Mouse (Mus musculus): ENCODE measurements around the gene Vstm2l. TPM values are rescaled to one million over a fixed set of nuclear protein-coding genes. Genes with fewer than 3 reads are reported as not detected.

The Vstm2l gene
- total RNA-seq, 2 experiments from 2014 or later, result 110 to 112 TPM

GRCm38 (mm10) chr2:157913705-157914104 is 748 bp upstream of the Vstm2l start:
- Histone ChIP-seq H3K4me3 (peak overlapping the region; percentile 59; the same call in 1 of the 2 replicates), H3K27ac (no peak overlapping the region)
- TF ChIP-seq CTCF (conservative IDR thresholded peaks at IDR 0.05), result peak; percentile 56
- peak; percentile 42 to 47 for DNase-seq (ENCODE audit: low spot score in 2 of 2)

- TF ChIP-seq CTCF (conservative IDR thresholded peaks at IDR 0.05), result peak; percentile 61
- DNase-seq (ENCODE audit: low spot score in 2 of 2), result peak in 1 of 2 experiments; percentile 53
- peak overlapping the region; percentile 77 for H3K27ac ChIP-seq
- peak overlapping the region; percentile 59 for H3K4me3 ChIP-seq
Observed at GRCm38 (mm10) chr2:157914889-157915517, 550 bp downstream of the Vstm2l start.

- no peak for DNase-seq (ENCODE audit: low spot score in 2 of 2)
- TF ChIP-seq CTCF (conservative IDR thresholded peaks at IDR 0.05), result no peak
- H3K4me3 ChIP-seq, result no peak overlapping the region
- H3K27ac ChIP-seq, result no peak overlapping the region
Observed at GRCm38 (mm10) chr2:157918529-157918928, 4.1 kb downstream of the Vstm2l start.

- no peak overlapping the region for H3K4me3 ChIP-seq
- no peak overlapping the region for H3K27ac ChIP-seq
- DNase-seq (ENCODE audit: low spot score in 2 of 2), result peak; percentile 46 to 64
- no peak for TF ChIP-seq CTCF (conservative IDR thresholded peaks at IDR 0.05)
Observed at GRCm38 (mm10) chr2:157921551-157921950, 7.1 kb downstream of the Vstm2l start.

- no peak for TF ChIP-seq CTCF (conservative IDR thresholded peaks at IDR 0.05)
- DNase-seq (ENCODE audit: low spot score in 2 of 2), result no peak
- Histone ChIP-seq H3K4me3 (no peak overlapping the region), H3K27ac (no peak overlapping the region)
Observed at GRCm38 (mm10) chr2:157923406-157923805, 9.0 kb downstream of the Vstm2l start.

GRCm38 (mm10) chr2:157924504-157924903 is 10.1 kb downstream of the Vstm2l start:
- no peak for DNase-seq (ENCODE audit: low spot score in 2 of 2)
- TF ChIP-seq CTCF (conservative IDR thresholded peaks at IDR 0.05), result no peak
- Histone ChIP-seq H3K4me3 (no peak overlapping the region), H3K27ac (no peak overlapping the region)

- no peak for DNase-seq (ENCODE audit: low spot score in 2 of 2)
- no peak overlapping the region for H3K27ac ChIP-seq
- H3K4me3 ChIP-seq, result no peak overlapping the region
- no peak for TF ChIP-seq CTCF (conservative IDR thresholded peaks at IDR 0.05)
Observed at GRCm38 (mm10) chr2:157926502-157926901, 12.0 kb downstream of the Vstm2l start.

GRCm38 (mm10) chr2:157926927-157927326 is 12.5 kb downstream of the Vstm2l start:
- H3K27ac ChIP-seq, result peak overlapping the region; percentile 11; the same call in 1 of the 2 replicates
- TF ChIP-seq CTCF (conservative IDR thresholded peaks at IDR 0.05), result no peak
- DNase-seq (ENCODE audit: low spot score in 2 of 2), result no peak
- no peak overlapping the region for H3K4me3 ChIP-seq

GRCm38 (mm10) chr2:157927397-157927796 is 12.9 kb downstream of the Vstm2l start:
- TF ChIP-seq CTCF (conservative IDR thresholded peaks at IDR 0.05), result no peak
- DNase-seq (ENCODE audit: low spot score in 2 of 2), result no peak
- Histone ChIP-seq H3K27ac (peak overlapping the region; percentile 11; the same call in 1 of the 2 replicates), H3K4me3 (0 out of 2 replicates have a peak overlapping the region, but pooled peaks have one; percentile 17)

- no peak for DNase-seq (ENCODE audit: low spot score in 2 of 2)
- Histone ChIP-seq H3K4me3 (no peak overlapping the region), H3K27ac (0 out of 2 replicates have a peak overlapping the region, but pooled peaks have one; percentile 11)
- no peak for TF ChIP-seq CTCF (conservative IDR thresholded peaks at IDR 0.05)
Observed at GRCm38 (mm10) chr2:157927815-157928214, 13.4 kb downstream of the Vstm2l start.

GRCm38 (mm10) chr2:157932655-157933054 is 18.2 kb downstream of the Vstm2l start:
- peak; percentile 42 for TF ChIP-seq CTCF (conservative IDR thresholded peaks at IDR 0.05)
- Histone ChIP-seq H3K4me3 (no peak overlapping the region), H3K27ac (no peak overlapping the region)
- no peak for DNase-seq (ENCODE audit: low spot score in 2 of 2)

GRCm38 (mm10) chr2:157935444-157936171 is 21.2 kb downstream of the Vstm2l start:
- no peak for TF ChIP-seq CTCF (conservative IDR thresholded peaks at IDR 0.05)
- Histone ChIP-seq H3K27ac (no peak overlapping the region), H3K4me3 (no peak overlapping the region)
- no peak for DNase-seq (ENCODE audit: low spot score in 2 of 2)

- TF ChIP-seq CTCF (conservative IDR thresholded peaks at IDR 0.05), result peak; percentile 51
- Histone ChIP-seq H3K27ac (no peak overlapping the region), H3K4me3 (no peak overlapping the region)
- no peak for DNase-seq (ENCODE audit: low spot score in 2 of 2)
Observed at GRCm38 (mm10) chr2:157936676-157937075, 22.2 kb downstream of the Vstm2l start.
